In the genomic region with DNA sequence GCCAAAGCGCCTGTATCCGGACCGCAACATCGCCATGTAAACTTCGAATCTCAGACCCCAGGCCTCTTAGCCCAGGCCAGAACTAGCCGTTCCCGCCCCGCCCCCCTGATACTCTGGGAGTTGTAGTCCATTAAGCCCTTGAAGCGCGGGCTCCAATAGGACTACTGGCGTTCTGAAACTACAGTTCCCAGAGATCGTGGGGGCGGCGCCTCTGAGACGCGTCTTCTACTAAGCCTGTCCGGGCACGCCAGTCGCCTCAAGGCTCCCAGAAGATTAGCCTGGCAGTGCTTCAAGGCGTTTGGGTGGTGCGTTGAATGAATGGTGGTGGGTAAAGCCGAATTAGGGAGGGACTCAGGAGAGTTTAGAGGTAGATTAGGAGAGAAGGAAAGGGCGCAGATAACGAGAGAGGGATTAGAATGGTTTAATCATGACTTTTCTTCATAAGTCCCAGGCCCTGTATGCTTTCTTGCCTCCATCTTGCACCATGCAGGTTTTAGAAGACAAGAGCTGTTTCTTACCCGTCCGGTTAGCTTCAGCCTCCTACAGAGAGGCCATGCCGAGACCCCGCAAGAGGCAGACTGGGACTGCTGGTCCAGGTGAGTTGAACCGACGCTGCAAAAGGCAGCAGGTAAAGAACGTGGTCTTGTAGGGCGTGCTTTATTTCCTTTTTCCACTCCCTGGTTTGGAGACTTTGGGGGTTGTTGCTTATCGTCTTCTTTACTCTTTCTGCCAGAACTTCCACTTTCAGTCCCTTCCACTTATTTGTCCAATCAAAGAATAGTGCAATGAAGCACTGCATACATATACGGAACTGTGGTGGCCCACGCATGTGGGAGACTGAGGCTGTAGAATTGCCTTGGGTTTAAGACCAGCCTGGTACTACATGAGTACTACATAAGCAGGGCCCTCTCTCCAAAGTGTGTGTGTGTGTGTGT, we compare ENCODE assay signal across 8 mouse cellular contexts. TPM values are rescaled to one million over a fixed set of nuclear protein-coding genes. Genes with fewer than 3 reads are reported as not detected.
A peak's percentile ranks its signal among the peaks of the same experiment; 100 is the strongest.
DNase-seq lines count a peak whose midpoint lies in the region; ATAC-seq lines count a peak whose summit lies in the region.

Acad8 (minus strand) TSS at position 106 of the 935 bp plus-strand sequence.
Thyn1 (plus strand) TSS at position 250 of the 935 bp plus-strand sequence.

- H3K9me3 ChIP-seq in hindbrain, embryonic 12.5 days (replicated peaks) = no peaks in the 10 kb centered on the region

- peaks cover 20% of the 10 kb centered on the region for H3K4me1 ChIP-seq in hindbrain, embryonic 12.5 days

- H3K27me3 ChIP-seq in hindbrain, embryonic 12.5 days = no peaks in the 10 kb centered on the region

- peak within 1 kb of the TSS; percentile 54 for H3K4me3 ChIP-seq in hindbrain, embryonic 12.5 days

- DNase-seq in NIH3T3 (ENCODE audit: low read depth) = peak; percentile 96
- DNase-seq in cerebellum, postnatal 10 days = peak; percentile 99
- DNase-seq in frontal cortex, postnatal 10 days (ENCODE audit: low spot score in 2 of 2) = peak; percentile 95 to 96
- peak; percentile 91 to 97 for DNase-seq in layer of hippocampus, postnatal 14 days (ENCODE audit: low spot score in 2 of 2)
- peak; percentile 96 for DNase-seq in lung, postnatal 14 days
- peak; percentile 95 for DNase-seq in retina, adult 2 months (ENCODE audit: low read depth, low spot score)
- peak; percentile 92 to 93 for DNase-seq in thymus, postnatal 36 days

- peak; percentile 100 for ATAC-seq in hindbrain, embryonic 12.5 days (ENCODE audit: low FRiP score)

- H3K27ac ChIP-seq in hindbrain, embryonic 12.5 days = peak within 1 kb of the TSS; percentile 64

- peak within 1 kb of the TSS; percentile 68 for H3K4me2 ChIP-seq in hindbrain, embryonic 12.5 days (replicated peaks)

- under 1% methylated on average over 35 of the region's 35 CpGs for WGBS in hindbrain, embryonic 12.5 days

- H3K9ac ChIP-seq in hindbrain, embryonic 12.5 days = peak within 1 kb of the TSS; percentile 80

- H3K36me3 ChIP-seq in hindbrain, embryonic 12.5 days = peaks cover 18% of the 10 kb centered on the region

RNA-seq across cellular contexts. Expression of gene Acad8, which starts in this region (rescaled TPM):
- 36.2 and 36.6 TPM in 2 replicates for polyA plus RNA-seq in hindbrain, embryonic 12.5 days (2016; fragmentation: Nextera tagmentation; extraction: Ambion mirVana)
- total RNA-seq in layer of hippocampus, postnatal 14 days (2021) = 10 to 100 TPM; 35.7 to 37.2 TPM

RNA-seq across cellular contexts. Expression of gene Thyn1, which starts in this region (rescaled TPM):
- 134 and 141 TPM in 2 replicates for polyA plus RNA-seq in hindbrain, embryonic 12.5 days (2016; fragmentation: Nextera tagmentation; extraction: Ambion mirVana)
- total RNA-seq in layer of hippocampus, postnatal 14 days (2021) = 10 to 100 TPM; 87.3 to 93.1 TPM

Comparison
In these comparisons a context has a peak if more than half of its experiments do, and no peak if none do; other contexts are left out.
1. Peak in every context shown above with its lines: DNase-seq, ATAC-seq, H3K4me3 ChIP-seq and H3K27ac ChIP-seq.